Mouse (Mus musculus): ENCODE measurements at regions not wholly inside any gene's neighbourhood (a gene's known extent, or its start where the extent isn't known, plus 50 kb on each side); places are given as distances from the start of the nearest gene placed in this dataset.

GRCm38 (mm10) chr17:84129204-84129603 lies 58.5 kb downstream of the Zfp36l2 start:
- DNase-seq = peak; percentile 71

GRCm38 (mm10) chr17:84128262-84128661 lies 59.5 kb downstream of the Zfp36l2 start:
- no peak for DNase-seq

- no peak for DNase-seq
Measured at GRCm38 (mm10) chr17:84126168-84126567, 61.6 kb downstream of the Zfp36l2 start.

- no peak for DNase-seq
Measured at GRCm38 (mm10) chr17:84123161-84123560, 64.6 kb downstream of the Zfp36l2 start.

- no peak for DNase-seq
Measured at GRCm38 (mm10) chr17:84122486-84123131, 65.1 kb downstream of the Zfp36l2 start.

- no peak for DNase-seq
Measured at GRCm38 (mm10) chr17:84121291-84121690, 66.5 kb downstream of the Zfp36l2 start.

- no peak for DNase-seq
Measured at GRCm38 (mm10) chr17:84119221-84120017, 68.3 kb downstream of the Zfp36l2 start.

GRCm38 (mm10) chr17:84118781-84119180 lies 69.0 kb downstream of the Zfp36l2 start:
- no peak for DNase-seq

GRCm38 (mm10) chr17:84118271-84118670 lies 69.5 kb downstream of the Zfp36l2 start:
- DNase-seq = no peak

GRCm38 (mm10) chr17:84117756-84118155 lies 70.0 kb downstream of the Zfp36l2 start:
- DNase-seq = peak; percentile 56

- DNase-seq = no peak
Measured at GRCm38 (mm10) chr17:84116340-84117279, 71.1 kb downstream of the Zfp36l2 start.

- no peak for DNase-seq
Measured at GRCm38 (mm10) chr17:84115957-84116339, 71.8 kb downstream of the Zfp36l2 start.

GRCm38 (mm10) chr17:84115133-84115532 lies 72.6 kb downstream of the Zfp36l2 start:
- DNase-seq = no peak

- no peak for DNase-seq
Measured at GRCm38 (mm10) chr17:84114279-84114994, 73.3 kb downstream of the Zfp36l2 start.

- peak; percentile 94 for DNase-seq
Measured at GRCm38 (mm10) chr17:84113608-84114278, 74.0 kb downstream of the Zfp36l2 start.

GRCm38 (mm10) chr17:84112411-84113031 lies 75.2 kb downstream of the Zfp36l2 start:
- DNase-seq = peak; percentile 34

- no peak for DNase-seq
Measured at GRCm38 (mm10) chr17:84111787-84112370, 75.9 kb downstream of the Zfp36l2 start.

- DNase-seq = no peak
Measured at GRCm38 (mm10) chr17:84110945-84111344, 76.8 kb downstream of the Zfp36l2 start.

GRCm38 (mm10) chr17:84110000-84110695 lies 77.6 kb downstream of the Zfp36l2 start:
- no peak for DNase-seq

GRCm38 (mm10) chr17:84107946-84108686 lies 79.6 kb downstream of the Zfp36l2 start:
- no peak for DNase-seq
